Mouse (Mus musculus): ENCODE data around the gene Atp2b1. TPM values are rescaled to one million over a fixed set of nuclear protein-coding genes. Genes with fewer than 3 reads are reported as not detected.

Gene Atp2b1
- polyA plus RNA-seq, 1 experiment from 2014 or later = 132 TPM

DNA sequence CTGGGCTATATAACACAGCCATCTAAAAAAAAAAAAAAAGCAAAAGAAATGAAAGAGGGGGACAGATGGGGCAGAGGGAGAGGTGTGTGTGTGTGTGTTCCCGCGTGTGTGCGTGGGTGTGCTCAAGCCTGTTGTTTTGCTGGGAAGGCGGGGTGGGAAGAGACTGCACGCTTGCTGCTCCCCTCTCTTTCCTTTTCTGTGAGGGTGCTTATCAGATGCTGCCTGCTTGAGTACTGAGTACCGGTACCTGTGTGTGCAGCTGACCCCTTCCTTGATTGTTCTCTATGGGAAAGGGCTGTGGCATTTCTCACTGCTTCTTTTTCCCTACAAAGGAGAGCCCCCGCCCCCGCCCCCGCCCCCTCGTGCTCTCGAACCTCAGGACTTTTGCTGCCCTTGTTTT, 15.9 kb downstream of the Atp2b1 start:
- DNase-seq (ENCODE audit: low spot score) = no peak
- H3K27ac ChIP-seq (ENCODE audit: low read depth, low read length) = no peak overlapping the region
- WGBS = 53% methylated on average over 11 of the region's 11 CpGs

DNA sequence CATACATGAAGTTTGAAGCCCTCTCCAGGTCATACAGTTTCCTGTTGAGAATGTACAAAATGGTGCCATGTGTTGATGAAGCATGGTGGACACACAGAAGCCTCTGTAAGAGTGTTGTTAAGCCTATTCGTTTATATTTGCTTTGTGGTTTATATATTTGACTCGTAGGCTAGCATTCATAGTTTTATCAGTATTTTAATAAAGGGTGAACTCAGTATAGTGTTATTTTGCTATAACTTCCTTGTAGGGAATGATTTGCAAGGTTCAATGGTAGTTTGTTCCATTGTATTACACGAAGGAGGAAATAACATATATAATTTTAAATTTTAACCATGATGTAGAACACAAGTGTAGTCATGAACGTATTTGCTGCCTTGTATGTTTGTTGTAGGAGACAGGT, 25.9 kb downstream of the Atp2b1 start:
- DNase-seq (ENCODE audit: low spot score) (no peak), ATAC-seq (ENCODE audit: insufficient read depth, low FRiP score, low TSS enrichment) (no peak)
- Histone ChIP-seq H3K4me2 (ENCODE audit: low read depth) (no peak overlapping the region), H3K9me3 (ENCODE audit: control insufficient read depth, low read length) (no peaks in the 10 kb centered on the region), H3K4me1 (ENCODE audit: control insufficient read depth, insufficient read depth, low read length) (no peaks in the 10 kb centered on the region), H3K36me3 (ENCODE audit: control insufficient read depth, insufficient read depth, low read length) (no peaks in the 10 kb centered on the region), H3K27me3 (ENCODE audit: control insufficient read depth, insufficient read depth, low read length) (no peaks in the 10 kb centered on the region), H3K4me3 (ENCODE audit: low read depth, low read length) (no peak overlapping the region), H3K9ac (ENCODE audit: low read length) (no peak overlapping the region), H3K27ac (ENCODE audit: low read depth, low read length) (no peak overlapping the region)
- WGBS = 93% methylated on average over 4 of the region's 4 CpGs

More for the DNA sequence above, 15.9 kb downstream of the Atp2b1 start:
- Histone ChIP-seq H3K36me3 (ENCODE audit: control insufficient read depth, insufficient read depth, low read length) (no peaks in the 10 kb centered on the region; the same call in 1 of the 2 replicates), H3K4me1 (ENCODE audit: control insufficient read depth, insufficient read depth, low read length) (no peaks in the 10 kb centered on the region; the same call in 1 of the 2 replicates), H3K4me3 (ENCODE audit: low read depth, low read length) (no peak overlapping the region), H3K9me3 (ENCODE audit: control insufficient read depth, low read length) (no peaks in the 10 kb centered on the region), H3K9ac (ENCODE audit: low read length) (no peak overlapping the region; the same call in 1 of the 2 replicates), H3K27me3 (ENCODE audit: control insufficient read depth, insufficient read depth, low read length) (no peaks in the 10 kb centered on the region), H3K4me2 (ENCODE audit: low read depth) (no peak overlapping the region)
- ATAC-seq (ENCODE audit: insufficient read depth, low FRiP score, low TSS enrichment) = no peak

DNA sequence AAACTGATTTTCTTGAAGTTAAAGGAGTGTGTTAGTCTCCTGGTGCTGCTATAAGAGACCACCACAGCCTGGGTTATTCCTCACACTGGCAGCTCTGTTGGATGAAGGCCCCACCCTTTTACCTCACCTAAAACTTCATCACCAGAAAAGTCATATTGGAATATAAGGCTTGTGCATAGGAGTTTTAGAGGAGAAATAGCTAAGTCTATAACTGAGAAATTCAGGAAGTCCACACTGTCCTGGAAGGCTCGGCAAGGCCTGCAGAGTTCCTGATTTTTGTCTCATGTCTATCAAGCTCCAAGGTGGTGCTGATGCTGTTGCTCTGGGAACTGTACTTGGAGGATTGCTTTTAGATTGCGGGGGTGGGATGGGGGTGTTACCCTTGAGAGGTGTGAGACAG, 26.6 kb downstream of the Atp2b1 start:
- Histone ChIP-seq H3K27me3 (ENCODE audit: control insufficient read depth, insufficient read depth, low read length) (no peaks in the 10 kb centered on the region), H3K4me1 (ENCODE audit: control insufficient read depth, insufficient read depth, low read length) (no peaks in the 10 kb centered on the region), H3K27ac (ENCODE audit: low read depth, low read length) (no peak overlapping the region), H3K9me3 (ENCODE audit: control insufficient read depth, low read length) (no peaks in the 10 kb centered on the region), H3K4me3 (ENCODE audit: low read depth, low read length) (no peak overlapping the region), H3K36me3 (ENCODE audit: control insufficient read depth, insufficient read depth, low read length) (no peaks in the 10 kb centered on the region), H3K4me2 (ENCODE audit: low read depth) (no peak overlapping the region), H3K9ac (ENCODE audit: low read length) (no peak overlapping the region)
- DNase-seq (ENCODE audit: low spot score) = no peak
- WGBS = 93% methylated on average over 2 of the region's 2 CpGs
- ATAC-seq (ENCODE audit: insufficient read depth, low FRiP score, low TSS enrichment) = no peak

DNA sequence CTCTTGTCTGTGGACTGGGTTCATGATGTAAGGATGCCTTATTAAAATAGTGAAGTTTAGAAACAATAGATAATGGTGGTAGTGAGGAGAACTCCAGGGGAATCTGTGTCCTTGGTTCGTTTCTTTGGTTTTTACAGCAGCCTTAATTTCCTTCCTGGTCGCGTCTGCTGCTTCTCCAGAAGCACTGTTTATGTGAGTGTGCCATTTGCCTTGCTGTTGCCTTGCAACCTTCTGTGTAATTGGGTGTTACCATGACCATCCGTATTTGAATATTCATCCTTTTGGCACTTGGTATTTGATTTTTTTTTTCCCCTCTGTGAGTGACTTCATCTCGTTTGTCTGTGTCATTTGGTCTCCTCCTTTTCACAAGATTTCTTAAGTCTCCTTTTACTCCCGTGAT, 27.8 kb downstream of the Atp2b1 start:
- H3K27me3 ChIP-seq (ENCODE audit: control insufficient read depth, insufficient read depth, low read length) = no peaks in the 10 kb centered on the region
- no peaks in the 10 kb centered on the region for H3K9me3 ChIP-seq (ENCODE audit: control insufficient read depth, low read length)
- WGBS = 59% methylated on average over 6 of the region's 6 CpGs
- no peak overlapping the region for H3K4me3 ChIP-seq (ENCODE audit: low read depth, low read length)
- H3K4me1 ChIP-seq (ENCODE audit: control insufficient read depth, insufficient read depth, low read length) = no peaks in the 10 kb centered on the region
- DNase-seq (ENCODE audit: low spot score) (no peak), ATAC-seq (ENCODE audit: insufficient read depth, low FRiP score, low TSS enrichment) (no peak)
- H3K9ac ChIP-seq (ENCODE audit: low read length) = no peak overlapping the region
- no peaks in the 10 kb centered on the region for H3K36me3 ChIP-seq (ENCODE audit: control insufficient read depth, insufficient read depth, low read length)
- no peak overlapping the region for H3K4me2 ChIP-seq (ENCODE audit: low read depth)
- no peak overlapping the region for H3K27ac ChIP-seq (ENCODE audit: low read depth, low read length)

DNA sequence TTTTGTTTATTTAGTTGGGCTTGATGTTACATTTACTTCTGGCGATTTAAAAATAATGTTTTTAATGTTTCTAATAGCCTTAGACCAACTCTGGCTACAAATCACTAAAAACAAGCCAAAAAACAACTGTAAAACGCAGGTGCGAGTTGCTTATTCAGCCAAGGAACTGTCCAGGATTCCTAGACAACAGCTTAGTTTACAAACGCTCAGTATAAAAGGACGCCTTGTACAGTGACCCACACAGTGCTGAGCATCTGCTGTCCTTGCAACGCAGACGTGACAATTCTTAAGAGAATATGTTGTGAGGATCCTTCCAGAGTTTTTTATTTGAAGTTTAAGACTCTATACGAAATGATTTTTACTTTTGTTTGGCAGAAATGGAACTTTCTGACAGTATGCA, 28.8 kb downstream of the Atp2b1 start:
- H3K4me2 ChIP-seq (ENCODE audit: low read depth) = no peak overlapping the region
- DNase-seq (ENCODE audit: low spot score) = no peak
- H3K36me3 ChIP-seq (ENCODE audit: control insufficient read depth, insufficient read depth, low read length) = no peaks in the 10 kb centered on the region

DNA sequence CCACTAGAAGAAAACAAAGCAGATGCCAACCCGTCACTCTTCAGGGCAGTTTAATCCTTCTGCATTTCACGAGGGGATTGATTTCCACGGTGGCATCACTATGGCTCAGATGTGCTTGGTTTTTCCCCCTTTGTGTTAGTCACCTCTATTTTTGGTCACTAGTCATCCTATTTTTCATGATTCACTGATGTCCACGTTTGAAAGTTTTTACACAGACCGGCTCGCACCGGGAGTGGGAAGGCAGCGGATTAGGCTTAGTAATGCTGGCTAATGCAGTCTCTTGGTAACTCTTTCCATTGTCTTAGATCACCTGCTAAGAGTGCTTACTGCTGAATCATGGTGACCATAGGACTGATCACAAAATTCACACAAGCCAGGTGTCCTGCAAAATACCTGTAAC, 29.7 kb downstream of the Atp2b1 start:
- no peak overlapping the region for H3K27ac ChIP-seq (ENCODE audit: low read depth, low read length)
- no peaks in the 10 kb centered on the region for H3K4me1 ChIP-seq (ENCODE audit: control insufficient read depth, insufficient read depth, low read length)
- H3K4me2 ChIP-seq (ENCODE audit: low read depth) = no peak overlapping the region
- no peaks in the 10 kb centered on the region for H3K36me3 ChIP-seq (ENCODE audit: control insufficient read depth, insufficient read depth, low read length)
- no peaks in the 10 kb centered on the region for H3K27me3 ChIP-seq (ENCODE audit: control insufficient read depth, insufficient read depth, low read length)
- no peaks in the 10 kb centered on the region for H3K9me3 ChIP-seq (ENCODE audit: control insufficient read depth, low read length)
- 89% methylated on average over 8 of the region's 8 CpGs for WGBS
- H3K4me3 ChIP-seq (ENCODE audit: low read depth, low read length) = no peak overlapping the region
- DNase-seq (ENCODE audit: low spot score) (no peak), ATAC-seq (ENCODE audit: insufficient read depth, low FRiP score, low TSS enrichment) (no peak)
- H3K9ac ChIP-seq (ENCODE audit: low read length) = no peak overlapping the region

More for the DNA sequence above, 28.8 kb downstream of the Atp2b1 start:
- WGBS = 88% methylated on average over 8 of the region's 8 CpGs
- no peaks in the 10 kb centered on the region for H3K27me3 ChIP-seq (ENCODE audit: control insufficient read depth, insufficient read depth, low read length)
- H3K9ac ChIP-seq (ENCODE audit: low read length) = no peak overlapping the region
- no peak for ATAC-seq (ENCODE audit: insufficient read depth, low FRiP score, low TSS enrichment)
- H3K27ac ChIP-seq (ENCODE audit: low read depth, low read length) = no peak overlapping the region
- H3K4me1 ChIP-seq (ENCODE audit: control insufficient read depth, insufficient read depth, low read length) = no peaks in the 10 kb centered on the region
- no peaks in the 10 kb centered on the region for H3K9me3 ChIP-seq (ENCODE audit: control insufficient read depth, low read length)
- no peak overlapping the region for H3K4me3 ChIP-seq (ENCODE audit: low read depth, low read length)

DNA sequence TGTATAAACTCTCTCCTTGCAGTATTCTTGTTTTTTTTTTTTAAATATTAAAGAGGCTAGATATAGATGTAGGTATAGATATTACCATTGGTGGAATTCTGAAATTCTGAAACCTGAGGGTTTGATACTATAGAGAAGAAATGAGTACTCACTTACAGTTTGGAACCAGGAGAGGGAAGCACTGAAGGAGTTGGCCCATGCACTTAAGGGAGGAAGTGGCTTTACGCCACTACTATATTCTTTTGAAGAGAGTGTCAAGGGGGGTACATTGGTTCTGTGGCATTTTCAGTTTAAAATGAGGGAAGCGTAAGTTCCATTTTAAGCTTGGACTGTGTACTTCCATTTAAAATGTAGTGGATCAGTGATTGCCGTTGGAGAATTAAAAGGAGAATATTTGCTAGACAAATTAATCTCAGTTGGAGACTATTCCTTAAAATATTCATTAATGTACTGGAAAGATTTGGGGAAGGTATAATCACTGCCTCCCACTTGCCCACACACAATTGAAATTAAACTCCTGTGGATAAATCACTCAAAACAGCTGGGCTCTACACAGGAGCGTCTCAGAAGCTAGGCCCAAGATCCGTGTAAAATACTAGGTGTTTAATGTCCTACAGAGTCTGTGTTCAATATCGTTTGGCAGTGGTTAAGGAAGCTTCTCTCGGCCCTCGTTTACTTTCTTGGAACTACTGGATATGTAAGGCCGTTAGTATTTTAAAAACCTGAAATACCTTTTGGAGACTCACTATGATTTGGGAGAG, 32.0 kb downstream of the Atp2b1 start:
- H3K4me2 ChIP-seq (ENCODE audit: low read depth) = no peak overlapping the region
- ATAC-seq (ENCODE audit: insufficient read depth, low FRiP score, low TSS enrichment) (no peak), DNase-seq (ENCODE audit: low spot score) (no peak)
- no peak overlapping the region for H3K27ac ChIP-seq (ENCODE audit: low read depth, low read length)
- no peaks in the 10 kb centered on the region for H3K36me3 ChIP-seq (ENCODE audit: control insufficient read depth, insufficient read depth, low read length)
- H3K9ac ChIP-seq (ENCODE audit: low read length) = no peak overlapping the region
- H3K27me3 ChIP-seq (ENCODE audit: control insufficient read depth, insufficient read depth, low read length) = no peaks in the 10 kb centered on the region
- H3K9me3 ChIP-seq (ENCODE audit: control insufficient read depth, low read length) = no peaks in the 10 kb centered on the region
- H3K4me1 ChIP-seq (ENCODE audit: control insufficient read depth, insufficient read depth, low read length) = no peaks in the 10 kb centered on the region
- WGBS = 80% methylated on average over 9 of the region's 9 CpGs
- no peak overlapping the region for H3K4me3 ChIP-seq (ENCODE audit: low read depth, low read length)

DNA sequence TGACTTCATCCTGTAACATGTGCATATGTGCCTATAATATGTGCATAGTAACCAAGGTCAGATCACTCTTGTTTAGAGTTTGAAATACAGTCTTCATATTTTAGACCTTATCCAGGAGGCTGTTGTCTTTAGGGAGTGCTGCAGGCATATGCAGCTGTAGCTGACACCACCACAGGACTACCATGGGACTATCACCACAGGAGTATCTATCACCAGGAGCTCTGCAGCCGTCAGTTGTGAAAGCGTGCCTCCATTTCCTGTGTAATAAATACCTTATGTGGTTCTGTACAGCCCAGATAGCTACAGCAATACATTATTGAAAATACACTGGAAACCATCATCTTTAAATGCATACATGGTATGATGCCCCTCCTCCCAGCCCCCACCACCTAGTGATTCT, 33.0 kb downstream of the Atp2b1 start:
- Histone ChIP-seq H3K4me2 (ENCODE audit: low read depth) (no peak overlapping the region), H3K9me3 (ENCODE audit: control insufficient read depth, low read length) (no peaks in the 10 kb centered on the region), H3K27ac (ENCODE audit: low read depth, low read length) (no peak overlapping the region), H3K27me3 (ENCODE audit: control insufficient read depth, insufficient read depth, low read length) (no peaks in the 10 kb centered on the region), H3K9ac (ENCODE audit: low read length) (no peak overlapping the region), H3K36me3 (ENCODE audit: control insufficient read depth, insufficient read depth, low read length) (no peaks in the 10 kb centered on the region), H3K4me3 (ENCODE audit: low read depth, low read length) (no peak overlapping the region), H3K4me1 (ENCODE audit: control insufficient read depth, insufficient read depth, low read length) (no peaks in the 10 kb centered on the region)
- WGBS = 32% methylated on average over 2 of the region's 2 CpGs
- no peak for ATAC-seq (ENCODE audit: insufficient read depth, low FRiP score, low TSS enrichment)
- no peak for DNase-seq (ENCODE audit: low spot score)

DNA sequence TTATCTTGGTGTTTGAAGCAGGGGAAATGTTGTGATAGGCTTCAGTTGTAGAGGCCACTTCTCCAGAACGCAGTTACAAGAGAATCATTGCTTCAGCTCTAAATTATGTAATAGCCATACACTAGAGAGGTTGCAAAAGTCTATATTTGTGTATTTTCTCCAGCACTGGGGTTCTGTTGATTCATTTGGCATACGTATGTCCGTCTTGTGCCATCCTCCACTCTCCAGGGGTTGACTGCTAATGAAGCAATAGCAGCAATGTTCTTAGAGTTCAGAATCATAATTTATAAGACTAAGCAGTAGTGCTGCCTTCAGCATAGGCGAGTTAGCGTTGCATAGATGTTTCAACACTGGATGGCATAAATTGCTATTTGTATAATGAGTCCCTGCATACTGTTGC, 33.9 kb downstream of the Atp2b1 start:
- DNase-seq (ENCODE audit: low spot score) (no peak), ATAC-seq (ENCODE audit: insufficient read depth, low FRiP score, low TSS enrichment) (no peak)
- 81% methylated on average over 5 of the region's 5 CpGs for WGBS
- Histone ChIP-seq H3K27ac (ENCODE audit: low read depth, low read length) (no peak overlapping the region), H3K36me3 (ENCODE audit: control insufficient read depth, insufficient read depth, low read length) (no peaks in the 10 kb centered on the region), H3K4me2 (ENCODE audit: low read depth) (no peak overlapping the region), H3K9me3 (ENCODE audit: control insufficient read depth, low read length) (no peaks in the 10 kb centered on the region), H3K4me3 (ENCODE audit: low read depth, low read length) (no peak overlapping the region), H3K9ac (ENCODE audit: low read length) (no peak overlapping the region), H3K4me1 (ENCODE audit: control insufficient read depth, insufficient read depth, low read length) (no peaks in the 10 kb centered on the region), H3K27me3 (ENCODE audit: control insufficient read depth, insufficient read depth, low read length) (no peaks in the 10 kb centered on the region)

Measured in neural tube, embryonic 11.5 days (tissue).